ENCODE assay signal across 8 mouse cellular contexts in the genomic region with DNA sequence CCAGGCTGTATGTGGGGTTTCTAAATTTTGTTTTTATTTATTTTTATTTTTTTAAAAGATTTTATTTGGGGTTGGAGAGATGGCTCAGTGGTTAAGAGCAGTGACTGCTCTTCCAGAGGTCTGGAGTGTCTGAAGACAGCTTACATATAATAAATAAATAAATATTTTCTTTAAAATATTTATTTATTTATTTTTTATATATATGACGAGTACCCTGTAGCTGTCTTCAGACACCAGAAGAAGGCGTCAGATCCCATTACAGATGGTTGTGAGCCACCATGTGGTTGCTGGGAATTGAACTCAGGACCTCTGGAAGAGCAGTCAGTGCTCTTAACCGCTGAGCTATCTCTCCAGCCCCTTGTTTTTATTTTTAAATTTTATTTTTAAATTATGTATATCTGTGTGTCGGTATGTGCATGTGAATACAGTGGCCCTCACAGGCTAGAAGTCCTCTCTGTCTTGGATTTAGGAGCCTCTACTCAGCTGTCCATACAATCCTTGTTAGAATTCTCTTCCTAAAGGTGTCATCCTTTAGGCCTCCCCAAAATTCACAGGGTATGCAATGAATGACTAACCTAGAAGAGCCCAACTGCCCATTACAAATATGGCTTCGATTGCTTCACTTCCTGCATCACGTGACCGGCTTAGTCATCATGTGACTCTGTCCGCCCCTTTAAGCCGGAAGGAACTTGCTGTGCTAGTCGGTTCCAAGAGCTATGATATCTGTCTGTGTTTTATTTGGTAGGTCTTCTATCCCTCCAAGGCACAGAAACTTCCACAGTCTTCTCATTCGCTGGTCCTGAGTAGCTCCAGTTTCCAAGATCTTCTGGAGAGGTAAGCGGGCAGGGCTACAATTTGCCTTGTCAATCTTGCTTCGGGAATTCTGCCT. TPM values are rescaled to one million over a fixed set of nuclear protein-coding genes. Genes with fewer than 3 reads are reported as not detected.
A peak's percentile ranks its signal among the peaks of the same experiment; 100 is the strongest.
DNase-seq lines count a peak whose midpoint lies in the region; ATAC-seq and TF ChIP-seq lines count a peak whose summit lies in the region.

A gene (plus strand): TSS at position 676 of the 889 bp plus-strand sequence.

- peaks cover 35% of the 10 kb centered on the region for H3K4me1 ChIP-seq in G1E (ENCODE audit: insufficient read depth, low read depth, low read length)
- peaks cover 6% of the 10 kb centered on the region for H3K4me1 ChIP-seq in forebrain, embryonic 15.5 days
- peaks cover 5% of the 10 kb centered on the region; the same call in 1 of the 2 replicates for H3K4me1 ChIP-seq in lung, embryonic 14.5 days (ENCODE audit: insufficient read depth)
- H3K4me1 ChIP-seq in olfactory bulb, adult 2 months (ENCODE audit: control insufficient read depth, insufficient read depth, low read length): no peaks in the 10 kb centered on the region
- H3K4me1 ChIP-seq in thymus, adult 2 months (replicated peaks; ENCODE audit: control insufficient read depth, insufficient read depth, low read length): peaks cover 6% of the 10 kb centered on the region

- H3K27ac ChIP-seq in forebrain, embryonic 15.5 days (replicated peaks): peak within 1 kb of the TSS; percentile 70
- H3K27ac ChIP-seq in layer of hippocampus, adult 2 months: peak within 1 kb of the TSS; percentile 89
- 0 out of 2 replicates have a peak within 1 kb of the TSS, but pooled peaks have one; percentile 16 for H3K27ac ChIP-seq in lung, embryonic 14.5 days (ENCODE audit: low read depth)
- H3K27ac ChIP-seq in olfactory bulb, adult 2 months (ENCODE audit: insufficient read depth, low read depth, low read length): no peak within 1 kb of the TSS
- no peak within 1 kb of the TSS for H3K27ac ChIP-seq in thymus, adult 2 months (ENCODE audit: control insufficient read depth, insufficient read depth, low read length)

- intact Hi-C loops in heart, postnatal 36 days (cut with DNase I): no loop called here

- WGBS in forebrain, embryonic 15.5 days: 26% methylated on average over 13 of the region's 13 CpGs
- 23% methylated on average over 13 of the region's 13 CpGs for WGBS in lung, embryonic 14.5 days
- 21% methylated on average over 13 of the region's 13 CpGs for WGBS in olfactory bulb, adult 2 months
- WGBS in thymus, adult 2 months: 24% methylated on average over 13 of the region's 13 CpGs

- H3K36me3 ChIP-seq in G1E (replicated peaks): peaks cover 38% of the 10 kb centered on the region
- H3K36me3 ChIP-seq in forebrain, embryonic 15.5 days: peaks cover 30% of the 10 kb centered on the region
- peaks cover 23% of the 10 kb centered on the region for H3K36me3 ChIP-seq in lung, embryonic 14.5 days (ENCODE audit: insufficient read depth)
- H3K36me3 ChIP-seq in thymus, adult 2 months (ENCODE audit: control insufficient read depth, insufficient read depth, low read length): peaks cover 28% of the 10 kb centered on the region

- TF ChIP-seq CTCF in G1E (IDR thresholded peaks at IDR 0.05; ENCODE audit: low read depth, low read length): no peak
- TF ChIP-seq CTCF in layer of hippocampus, adult 2 months (conservative IDR thresholded peaks at IDR 0.05): no peak
- TF ChIP-seq CTCF in lung, embryonic 14.5 days (IDR thresholded peaks at IDR 0.05; ENCODE audit: low read depth): no peak
- no peak for TF ChIP-seq CTCF in olfactory bulb, adult 2 months (IDR thresholded peaks at IDR 0.05; ENCODE audit: insufficient read depth, low read depth, low read length)
- no peak for TF ChIP-seq CTCF in thymus, adult 2 months (IDR thresholded peaks at IDR 0.05; ENCODE audit: borderline replicate concordance, control insufficient read depth, extremely low read depth, insufficient read depth, low read length, poor library complexity)

- H3K4me3 ChIP-seq in G1E (ENCODE audit: low read depth, low read length): peak within 1 kb of the TSS; percentile 73
- H3K4me3 ChIP-seq in forebrain, embryonic 15.5 days: peak within 1 kb of the TSS; percentile 62
- peak within 1 kb of the TSS; percentile 84 for H3K4me3 ChIP-seq in layer of hippocampus, adult 2 months
- H3K4me3 ChIP-seq in lung, embryonic 14.5 days (ENCODE audit: low read depth, low read length): peak within 1 kb of the TSS; percentile 55
- H3K4me3 ChIP-seq in olfactory bulb, adult 2 months (ENCODE audit: insufficient read depth, low read depth, low read length): peak within 1 kb of the TSS; percentile 45
- H3K4me3 ChIP-seq in thymus, adult 2 months (ENCODE audit: control insufficient read depth, insufficient read depth, low read length): peak within 1 kb of the TSS; percentile 32

- no peak for TF ChIP-seq POLR2A in olfactory bulb, adult 2 months (IDR thresholded peaks at IDR 0.05; ENCODE audit: insufficient read depth, low read depth, low read length)
- TF ChIP-seq POLR2A in thymus, adult 2 months (IDR thresholded peaks at IDR 0.05; ENCODE audit: control insufficient read depth, extremely low read depth, insufficient read depth, low read length, poor library complexity): no peak

- ATAC-seq in G1E (ENCODE audit: extremely low read depth, insufficient number of reproducible peaks, low FRiP score, poor library complexity, severe bottlenecking): peak; percentile 66
- ATAC-seq in forebrain, embryonic 15.5 days (replicated peaks): peak; percentile 89
- peak; percentile 90 for ATAC-seq in lung, embryonic 14.5 days (ENCODE audit: insufficient read depth)

- peak within 1 kb of the TSS; percentile 59 for H3K9ac ChIP-seq in forebrain, embryonic 15.5 days (replicated peaks)
- H3K9ac ChIP-seq in lung, embryonic 14.5 days: peak within 1 kb of the TSS; percentile 59

- DNase-seq in G1E (ENCODE audit: low spot score): peak; percentile 75
- DNase-seq in cerebellum, adult 11-12 months: peak; percentile 83
- peak; percentile 87 to 88 for DNase-seq in heart, postnatal 36 days
- peak; percentile 84 to 85 for DNase-seq in layer of hippocampus, adult 2 months (ENCODE audit: low spot score in 2 of 2)
- DNase-seq in lung, embryonic 14.5 days: peak; percentile 97
- peak; percentile 85 for DNase-seq in thymus, adult 2 months

- H3K4me2 ChIP-seq in forebrain, embryonic 15.5 days (replicated peaks): peak within 1 kb of the TSS; percentile 60
- H3K4me2 ChIP-seq in lung, embryonic 14.5 days: peak within 1 kb of the TSS; percentile 78

- no peaks in the 10 kb centered on the region for H3K9me3 ChIP-seq in G1E (replicated peaks)
- no peaks in the 10 kb centered on the region for H3K9me3 ChIP-seq in forebrain, embryonic 15.5 days
- H3K9me3 ChIP-seq in lung, embryonic 14.5 days (ENCODE audit: low read depth, low read length): no peaks in the 10 kb centered on the region

- no peaks in the 10 kb centered on the region; the same call in 1 of the 2 replicates for H3K27me3 ChIP-seq in G1E (ENCODE audit: insufficient read depth, low read length)
- no peaks in the 10 kb centered on the region for H3K27me3 ChIP-seq in forebrain, embryonic 15.5 days
- H3K27me3 ChIP-seq in lung, embryonic 14.5 days (ENCODE audit: insufficient read depth, low read length): no peaks in the 10 kb centered on the region
- H3K27me3 ChIP-seq in thymus, adult 2 months (ENCODE audit: control insufficient read depth, insufficient read depth, low read length): no peaks in the 10 kb centered on the region

RNA-seq across cellular contexts. Expression of the gene that starts here (rescaled TPM):
- total RNA-seq in G1E (2014; fragmentation: Nextera tagmentation) (30.1 and 36.1 TPM in 2 replicates), G1E (2017) (69.6 and 72.4 TPM in 2 replicates)
- polyA plus RNA-seq in G1E (2012): 3.0 and 6.0 TPM in 2 replicates
- 39.2 and 42.7 TPM in 2 replicates for polyA plus RNA-seq in forebrain, embryonic 15.5 days (2015; fragmentation: Nextera tagmentation; extraction: Ambion mirVana)
- 10 to 100 TPM; 21.3 to 21.8 TPM for total RNA-seq in heart, postnatal 36 days (2021)
- 10 to 100 TPM; 55.7 to 67.9 TPM for total RNA-seq in layer of hippocampus, adult 2 months (2021)
- polyA plus RNA-seq in lung, embryonic 14.5 days (2014; fragmentation: Nextera tagmentation; extraction: Ambion mirVana): 34.4 and 35.5 TPM in 2 replicates
- not detected in 2 replicates for polyA plus RNA-seq in olfactory bulb, adult 2 months (2012; ENCODE audit: insufficient read depth, insufficient read length, low replicate concordance, missing spikeins)
- 98.8 and 117 TPM in 2 replicates for polyA plus RNA-seq in thymus, adult 2 months (2012; rRNA removed)

Comparison
In these comparisons a context has a peak if more than half of its experiments do, and no peak if none do; other contexts are left out.
1. H3K4me3 ChIP-seq: peak in every context shown above with its lines; median percentile 84 in layer of hippocampus, adult 2 months; 73 in G1E; 62 in forebrain, embryonic 15.5 days; 55 in lung, embryonic 14.5 days; 45 in olfactory bulb, adult 2 months; 32 in thymus, adult 2 months.
2. H3K27ac ChIP-seq: peak in forebrain, embryonic 15.5 days (single experiment), layer of hippocampus, adult 2 months (single experiment) and lung, embryonic 14.5 days (single experiment); none in olfactory bulb, adult 2 months (single experiment) and thymus, adult 2 months (single experiment).
3. Peak in every context shown above with its lines, with median percentiles within 50 percentile points of each other: ATAC-seq and DNase-seq.